Mouse (Mus musculus): ENCODE data around the gene Sh3glb2. TPM values are rescaled to one million over a fixed set of nuclear protein-coding genes. Genes with fewer than 3 reads are reported as not detected.

The Sh3glb2 gene
- polyA plus RNA-seq, 1 experiment from 2014 or later, result 158 TPM

- WGBS, result 70% methylated on average over 4 of the region's 4 CpGs
Measured at GRCm38 (mm10) chr2:30355861-30356260, 3.3 kb downstream of the Sh3glb2 start.

GRCm38 (mm10) chr2:30351149-30351548 lies 8.0 kb downstream of the Sh3glb2 start:
- Histone ChIP-seq H3K4me1 (replicated peaks) (peaks cover 9% of the 10 kb centered on the region), H3K27ac (no peak overlapping the region), H3K36me3 (peaks cover 80% of the 10 kb centered on the region), H3K27me3 (no peaks in the 10 kb centered on the region), H3K9ac (replicated peaks) (no peak overlapping the region), H3K4me2 (replicated peaks) (no peak overlapping the region), H3K9me3 (no peaks in the 10 kb centered on the region), H3K4me3 (replicated peaks) (no peak overlapping the region)
- no peak for ATAC-seq
- 88% methylated on average over 2 of the region's 2 CpGs for WGBS

More at GRCm38 (mm10) chr2:30355861-30356260, 3.3 kb downstream of the Sh3glb2 start:
- Histone ChIP-seq H3K4me2 (replicated peaks) (no peak overlapping the region), H3K27ac (no peak overlapping the region), H3K36me3 (peaks cover 33% of the 10 kb centered on the region), H3K9ac (replicated peaks) (peak overlapping the region; percentile 91), H3K27me3 (no peaks in the 10 kb centered on the region), H3K9me3 (no peaks in the 10 kb centered on the region), H3K4me3 (replicated peaks) (no peak overlapping the region), H3K4me1 (replicated peaks) (peaks cover 35% of the 10 kb centered on the region)
- ATAC-seq, result no peak

- no peaks in the 10 kb centered on the region for H3K4me1 ChIP-seq (replicated peaks)
- 90% methylated on average over 6 of the region's 6 CpGs for WGBS
- H3K4me3 ChIP-seq (replicated peaks), result no peak overlapping the region
- no peak overlapping the region for H3K9ac ChIP-seq (replicated peaks)
- no peaks in the 10 kb centered on the region for H3K9me3 ChIP-seq
- no peak for ATAC-seq
- H3K27ac ChIP-seq, result no peak overlapping the region
- peaks cover 92% of the 10 kb centered on the region for H3K36me3 ChIP-seq
- no peak overlapping the region for H3K4me2 ChIP-seq (replicated peaks)
- H3K27me3 ChIP-seq, result no peaks in the 10 kb centered on the region
Measured at GRCm38 (mm10) chr2:30349196-30349595, 9.9 kb downstream of the Sh3glb2 start.

GRCm38 (mm10) chr2:30345971-30346676 lies 13.0 kb downstream of the Sh3glb2 start:
- Histone ChIP-seq H3K36me3 (peaks cover 100% of the 10 kb centered on the region), H3K4me3 (replicated peaks) (no peak overlapping the region), H3K27ac (no peak overlapping the region), H3K9me3 (no peaks in the 10 kb centered on the region), H3K9ac (replicated peaks) (no peak overlapping the region), H3K4me1 (replicated peaks) (no peaks in the 10 kb centered on the region), H3K4me2 (replicated peaks) (no peak overlapping the region), H3K27me3 (no peaks in the 10 kb centered on the region)
- 93% methylated on average over 7 of the region's 7 CpGs for WGBS
- no peak for ATAC-seq

- no peak overlapping the region for H3K4me2 ChIP-seq (replicated peaks)
- H3K9me3 ChIP-seq, result no peaks in the 10 kb centered on the region
- no peak overlapping the region for H3K9ac ChIP-seq (replicated peaks)
- WGBS, result 72% methylated on average over 14 of the region's 14 CpGs
- no peak overlapping the region for H3K4me3 ChIP-seq (replicated peaks)
- H3K36me3 ChIP-seq, result peaks cover 100% of the 10 kb centered on the region
- peak overlapping the region; percentile 30; the same call in 1 of the 2 replicates for H3K27ac ChIP-seq
- H3K4me1 ChIP-seq (replicated peaks), result no peaks in the 10 kb centered on the region
- H3K27me3 ChIP-seq, result no peaks in the 10 kb centered on the region
- no peak for ATAC-seq
Measured at GRCm38 (mm10) chr2:30343601-30344137, 15.5 kb downstream of the Sh3glb2 start.

GRCm38 (mm10) chr2:30342544-30342943 lies 16.6 kb downstream of the Sh3glb2 start:
- ATAC-seq, result no peak
- no peak overlapping the region for H3K9ac ChIP-seq (replicated peaks)
- H3K27me3 ChIP-seq, result no peaks in the 10 kb centered on the region
- H3K36me3 ChIP-seq, result peaks cover 97% of the 10 kb centered on the region
- no peak overlapping the region for H3K27ac ChIP-seq
- no peaks in the 10 kb centered on the region for H3K4me1 ChIP-seq (replicated peaks)
- H3K9me3 ChIP-seq, result no peaks in the 10 kb centered on the region
- WGBS, result 95% methylated on average over 7 of the region's 7 CpGs
- H3K4me3 ChIP-seq (replicated peaks), result no peak overlapping the region
- no peak overlapping the region for H3K4me2 ChIP-seq (replicated peaks)

GRCm38 (mm10) chr2:30342061-30342460 lies 17.1 kb downstream of the Sh3glb2 start:
- 96% methylated on average over 3 of the region's 3 CpGs for WGBS
- no peak overlapping the region for H3K27ac ChIP-seq
- peaks cover 97% of the 10 kb centered on the region for H3K36me3 ChIP-seq
- no peak overlapping the region for H3K9ac ChIP-seq (replicated peaks)
- no peaks in the 10 kb centered on the region for H3K9me3 ChIP-seq
- no peaks in the 10 kb centered on the region for H3K27me3 ChIP-seq
- ATAC-seq, result no peak
- H3K4me1 ChIP-seq (replicated peaks), result no peaks in the 10 kb centered on the region
- H3K4me2 ChIP-seq (replicated peaks), result no peak overlapping the region
- H3K4me3 ChIP-seq (replicated peaks), result no peak overlapping the region

GRCm38 (mm10) chr2:30337179-30337578 lies 22.0 kb downstream of the Sh3glb2 start:
- Histone ChIP-seq H3K4me1 (replicated peaks) (no peaks in the 10 kb centered on the region), H3K9me3 (no peaks in the 10 kb centered on the region), H3K9ac (replicated peaks) (no peak overlapping the region), H3K36me3 (peaks cover 97% of the 10 kb centered on the region), H3K4me2 (replicated peaks) (no peak overlapping the region), H3K27me3 (no peaks in the 10 kb centered on the region), H3K27ac (no peak overlapping the region), H3K4me3 (replicated peaks) (no peak overlapping the region)
- no peak for ATAC-seq
- 89% methylated on average over 12 of the region's 12 CpGs for WGBS

- Histone ChIP-seq H3K36me3 (peaks cover 97% of the 10 kb centered on the region), H3K27ac (no peak overlapping the region), H3K4me3 (replicated peaks) (no peak overlapping the region), H3K9me3 (no peaks in the 10 kb centered on the region), H3K4me1 (replicated peaks) (no peaks in the 10 kb centered on the region), H3K27me3 (no peaks in the 10 kb centered on the region), H3K9ac (replicated peaks) (no peak overlapping the region), H3K4me2 (replicated peaks) (no peak overlapping the region)
- ATAC-seq, result no peak
- 83% methylated on average over 16 of the region's 16 CpGs for WGBS
Measured at GRCm38 (mm10) chr2:30336174-30336915, 22.8 kb downstream of the Sh3glb2 start.

- Histone ChIP-seq H3K9me3 (no peaks in the 10 kb centered on the region), H3K4me3 (replicated peaks) (no peak overlapping the region), H3K36me3 (peaks cover 97% of the 10 kb centered on the region), H3K27ac (no peak overlapping the region), H3K27me3 (no peaks in the 10 kb centered on the region), H3K9ac (replicated peaks) (no peak overlapping the region), H3K4me1 (replicated peaks) (no peaks in the 10 kb centered on the region), H3K4me2 (replicated peaks) (no peak overlapping the region)
- 95% methylated on average over 2 of the region's 2 CpGs for WGBS
- ATAC-seq, result no peak
Measured at GRCm38 (mm10) chr2:30335324-30335723, 23.8 kb downstream of the Sh3glb2 start.

- no peak overlapping the region for H3K4me2 ChIP-seq (replicated peaks)
- H3K4me3 ChIP-seq (replicated peaks), result no peak overlapping the region
- H3K9ac ChIP-seq (replicated peaks), result no peak overlapping the region
- 96% methylated on average over 3 of the region's 3 CpGs for WGBS
- no peaks in the 10 kb centered on the region for H3K27me3 ChIP-seq
- H3K27ac ChIP-seq, result no peak overlapping the region
- no peaks in the 10 kb centered on the region for H3K9me3 ChIP-seq
- peaks cover 97% of the 10 kb centered on the region for H3K36me3 ChIP-seq
- no peaks in the 10 kb centered on the region for H3K4me1 ChIP-seq (replicated peaks)
- ATAC-seq, result no peak
Measured at GRCm38 (mm10) chr2:30328791-30329190, 30.3 kb downstream of the Sh3glb2 start.

- no peaks in the 10 kb centered on the region for H3K9me3 ChIP-seq
- WGBS, result 96% methylated on average over 7 of the region's 7 CpGs
- no peak overlapping the region for H3K9ac ChIP-seq (replicated peaks)
- H3K36me3 ChIP-seq, result peaks cover 97% of the 10 kb centered on the region
- no peak overlapping the region for H3K4me3 ChIP-seq (replicated peaks)
- no peak overlapping the region for H3K27ac ChIP-seq
- no peaks in the 10 kb centered on the region for H3K4me1 ChIP-seq (replicated peaks)
- no peak for ATAC-seq
- no peak overlapping the region for H3K4me2 ChIP-seq (replicated peaks)
- no peaks in the 10 kb centered on the region for H3K27me3 ChIP-seq
Measured at GRCm38 (mm10) chr2:30327276-30327675, 31.9 kb downstream of the Sh3glb2 start.

All from midbrain, embryonic 13.5 days (tissue).